Mouse (Mus musculus) heart, postnatal 0 days (tissue): ENCODE measurements around the gene Tor3a. TPM values are rescaled to one million over a fixed set of nuclear protein-coding genes. Genes with fewer than 3 reads are reported as not detected.

Experiments
- ATAC-seq: fragments of 200-750 bp; cut with Nextera tagmentation; 2 replicates; pipeline ENCODE4 v1.8.0; 2017; ENCODE audit warnings: low read depth, moderate number of reproducible peaks, moderate library complexity; ENCODE audit not compliant: insufficient read depth
- DNase-seq: peaks from one replicate; pipeline ENCODE4 v3.0.0-alpha.2; 2016; ENCODE audit warnings: low spot score
- H3K27ac ChIP-seq: fragments of 300-500 bp; sonication (generic); 2 replicates; pipeline ENCODE4 v1.5.1; 2014; ENCODE audit warnings: low read depth, mild to moderate bottlenecking
- H3K27me3 ChIP-seq: fragments of 300-500 bp; sonication (generic); 2 replicates; pipeline ENCODE4 v1.6.1; 2014; ENCODE audit warnings: low read length, mixed read lengths; ENCODE audit not compliant: control insufficient read depth, insufficient read depth
- H3K36me3 ChIP-seq: fragments of 300-500 bp; sonication (generic); replicated peaks from 2 replicates; pipeline ENCODE4 v1.6.1; 2014; ENCODE audit warnings: low read length, mixed read lengths; ENCODE audit not compliant: control insufficient read depth, insufficient read depth
- H3K4me1 ChIP-seq: fragments of 300-500 bp; sonication (generic); 2 replicates; pipeline ENCODE4 v1.6.1; 2014; ENCODE audit warnings: antibody characterized with exemption; ENCODE audit not compliant: control insufficient read depth, insufficient read depth
- H3K4me2 ChIP-seq: fragments of 300-500 bp; sonication (generic); 2 replicates; pipeline ENCODE4 v1.6.1; 2014; ENCODE audit warnings: low read depth, mild to moderate bottlenecking, low read length, moderate library complexity
- H3K4me3 ChIP-seq: fragments of 300-500 bp; sonication (generic); 2 replicates; pipeline ENCODE4 v1.5.1; 2014; ENCODE audit warnings: low read depth, low read length
- H3K9ac ChIP-seq: fragments of 300-500 bp; sonication (generic); replicated peaks from 2 replicates; pipeline ENCODE4 v1.6.1; 2014; ENCODE audit warnings: low read depth, low read length, mixed read lengths
- H3K9me3 ChIP-seq: fragments of 300-500 bp; sonication (generic); replicated peaks from 2 replicates; pipeline ENCODE4 v1.6.1; 2016; ENCODE audit warnings: low read length; ENCODE audit not compliant: control insufficient read depth
- CTCF ChIP-seq: IDR thresholded peaks from 2 replicates; pipeline ENCODE4 v1.5.1; 2016; ENCODE audit warnings: antibody characterized with exemption, control low read depth, low read depth
- EP300 ChIP-seq: IDR thresholded peaks from 2 replicates; pipeline ENCODE4 v1.6.1; 2016; ENCODE audit warnings: antibody characterized with exemption, low read depth
- WGBS: fragments of 180-500 bp; shearing (Covaris S2); extraction: QIAGEN DNeasy Blood & Tissue Kit; methylation state at CpG from one replicate; pipeline ENCODE4 v1.1.7; 2014; 5-methylcytosine and 5-hydroxymethylcytosine counted together
- polyA plus RNA-seq: library from polyadenylated mRNA; unstranded; fragments of >200 nt; fragmentation: Nextera tagmentation; extraction: Ambion mirVana; gene quantifications from 2 replicates; pipeline ENCODE4 v1.2.1, GENCODE M21; 2015
- total RNA-seq: library from RNA; depleted of rRNA; stranded (reverse); fragments of >200 nt; gene quantifications from 2 replicates; pipeline ENCODE4 v1.2.3, GENCODE M21; 2014; ENCODE audit warnings: low replicate concordance

Gene Tor3a
- total and polyA plus RNA-seq, 2 experiments from 2014 or later: 7.1 to 59.8 TPM

DNA sequence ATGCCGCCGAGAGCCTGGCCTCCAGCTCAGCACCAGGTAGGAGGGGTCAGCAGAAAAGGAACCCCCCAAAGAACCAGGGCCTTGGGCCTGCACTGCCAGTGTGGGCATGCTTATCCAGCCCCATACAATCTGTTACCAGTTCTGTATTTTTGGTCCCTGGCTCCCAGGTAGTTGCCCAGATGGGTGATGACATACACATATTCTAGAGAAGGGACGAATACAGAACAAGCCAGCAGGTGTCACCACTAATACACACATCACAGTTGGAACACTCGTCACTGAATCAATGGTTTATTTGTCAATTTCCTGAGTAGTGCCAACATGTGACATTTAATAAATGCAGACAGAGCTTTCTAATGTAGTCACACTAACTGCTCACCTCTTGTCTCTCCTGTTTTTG is 33.6 kb downstream of the Tor3a start:
- Histone ChIP-seq H3K9me3 (no peaks in the 10 kb centered on the region), H3K9ac (no peak overlapping the region), H3K27me3 (no peaks in the 10 kb centered on the region), H3K27ac (no peak overlapping the region), H3K4me2 (no peak overlapping the region), H3K4me1 (no peaks in the 10 kb centered on the region), H3K4me3 (no peak overlapping the region), H3K36me3 (peaks cover 66% of the 10 kb centered on the region)
- TF ChIP-seq CTCF: peak; percentile 41
- TF ChIP-seq EP300: no peak
- ATAC-seq (no peak), DNase-seq (no peak)
- 71% methylated on average over 4 of the region's 4 CpGs for WGBS

DNA sequence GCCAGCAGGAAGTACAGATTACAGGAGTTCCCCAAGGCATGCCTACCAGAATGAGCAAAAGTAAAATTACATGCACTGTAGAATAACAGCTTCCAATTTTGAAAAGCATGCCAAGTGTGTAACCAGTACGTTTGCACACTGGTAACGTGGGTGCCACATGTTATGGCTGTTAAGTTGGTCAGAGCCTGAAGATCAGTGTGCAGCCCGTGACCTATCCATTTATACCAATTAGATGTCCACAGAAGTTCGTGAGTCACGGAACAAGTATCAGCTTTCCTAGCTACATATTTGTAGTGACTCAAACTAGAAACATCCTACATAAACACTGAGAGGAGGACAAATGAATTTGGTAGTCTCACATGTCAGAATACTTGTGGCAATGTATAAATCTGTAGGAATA is 34.7 kb downstream of the Tor3a start:
- Histone ChIP-seq H3K9me3 (no peaks in the 10 kb centered on the region), H3K4me3 (no peak overlapping the region), H3K4me2 (no peak overlapping the region), H3K4me1 (no peaks in the 10 kb centered on the region), H3K9ac (no peak overlapping the region), H3K36me3 (peaks cover 69% of the 10 kb centered on the region), H3K27ac (no peak overlapping the region), H3K27me3 (no peaks in the 10 kb centered on the region)
- DNase-seq: no peak
- ATAC-seq: no peak
- 87% methylated on average over 5 of the region's 5 CpGs for WGBS
- TF ChIP-seq EP300: no peak
- TF ChIP-seq CTCF: no peak

DNA sequence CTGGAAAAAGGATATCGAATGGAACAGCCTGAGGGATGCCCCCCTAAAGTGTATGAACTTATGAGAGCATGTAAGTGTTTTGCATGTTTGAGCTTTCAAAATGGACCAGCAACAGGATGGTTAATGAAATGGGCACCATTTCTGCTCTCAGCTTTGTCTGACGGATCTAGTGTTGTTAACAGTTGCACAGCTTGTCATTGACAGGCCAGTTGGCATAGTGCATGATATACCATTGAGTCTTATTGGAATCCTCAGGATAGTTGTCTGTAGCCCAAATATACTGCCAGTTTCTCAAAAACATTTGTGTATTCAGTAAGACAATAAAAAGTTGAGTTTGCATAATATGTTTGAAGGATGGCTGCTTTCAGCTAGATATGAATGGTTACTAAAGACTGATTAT is 39.0 kb downstream of the Tor3a start:
- Histone ChIP-seq H3K4me3 (no peak overlapping the region), H3K27me3 (no peaks in the 10 kb centered on the region), H3K4me2 (no peak overlapping the region), H3K27ac (no peak overlapping the region), H3K9ac (no peak overlapping the region), H3K9me3 (no peaks in the 10 kb centered on the region), H3K4me1 (no peaks in the 10 kb centered on the region), H3K36me3 (peaks cover 76% of the 10 kb centered on the region)
- 81% methylated on average over 2 of the region's 2 CpGs for WGBS
- ATAC-seq: no peak
- no peak for DNase-seq
- no peak for TF ChIP-seq EP300
- no peak for TF ChIP-seq CTCF

DNA sequence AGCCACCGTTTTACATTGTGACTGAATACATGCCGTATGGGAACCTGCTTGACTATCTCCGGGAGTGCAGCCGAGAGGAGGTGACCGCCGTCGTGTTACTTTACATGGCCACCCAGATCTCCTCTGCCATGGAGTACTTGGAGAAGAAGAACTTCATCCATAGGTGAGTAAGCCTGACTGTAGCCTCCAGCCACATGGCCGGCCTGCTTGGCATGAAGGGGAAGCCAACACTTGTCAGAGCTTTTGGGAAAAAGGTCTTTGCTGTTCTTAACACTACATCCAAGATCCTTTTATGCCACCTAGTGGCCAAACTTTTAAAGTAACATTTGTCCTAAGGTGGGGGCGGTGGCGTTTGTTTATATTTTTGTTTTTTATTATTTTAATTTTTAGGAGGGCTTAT is 41.1 kb downstream of the Tor3a start:
- Histone ChIP-seq H3K27ac (no peak overlapping the region), H3K4me2 (no peak overlapping the region), H3K27me3 (no peaks in the 10 kb centered on the region), H3K4me3 (no peak overlapping the region), H3K4me1 (no peaks in the 10 kb centered on the region), H3K9ac (no peak overlapping the region), H3K9me3 (no peaks in the 10 kb centered on the region), H3K36me3 (peaks cover 73% of the 10 kb centered on the region)
- TF ChIP-seq EP300 (no peak), CTCF (peak; percentile 68)
- ATAC-seq: peak; percentile 75
- peak; percentile 74 for DNase-seq
- WGBS: 76% methylated on average over 10 of the region's 10 CpGs

DNA sequence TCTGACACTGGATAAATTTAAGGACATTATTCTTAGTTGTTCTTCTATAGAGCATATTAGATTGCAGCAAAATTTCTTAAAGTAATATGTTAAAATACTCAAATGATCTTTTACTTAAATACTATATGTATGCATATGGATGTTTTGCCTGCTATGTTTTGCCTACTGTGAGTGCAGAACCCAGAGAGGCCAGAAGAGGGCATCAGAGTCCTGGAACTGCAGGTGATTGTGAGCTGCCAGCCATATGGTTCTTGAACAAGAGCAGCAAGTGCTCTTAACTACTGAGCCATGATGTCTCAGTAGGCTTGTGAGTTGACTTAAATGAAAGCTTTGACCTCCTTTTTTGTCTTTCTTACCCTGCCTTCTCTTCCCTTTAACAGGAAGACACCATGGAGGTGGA is 43.2 kb downstream of the Tor3a start:
- Histone ChIP-seq H3K9ac (no peak overlapping the region), H3K4me3 (no peak overlapping the region), H3K9me3 (no peaks in the 10 kb centered on the region), H3K36me3 (peaks cover 65% of the 10 kb centered on the region), H3K4me1 (no peaks in the 10 kb centered on the region), H3K4me2 (no peak overlapping the region), H3K27me3 (no peaks in the 10 kb centered on the region), H3K27ac (no peak overlapping the region)
- ATAC-seq (no peak), DNase-seq (no peak)
- TF ChIP-seq EP300: no peak
- peak; percentile 30 for TF ChIP-seq CTCF

DNA sequence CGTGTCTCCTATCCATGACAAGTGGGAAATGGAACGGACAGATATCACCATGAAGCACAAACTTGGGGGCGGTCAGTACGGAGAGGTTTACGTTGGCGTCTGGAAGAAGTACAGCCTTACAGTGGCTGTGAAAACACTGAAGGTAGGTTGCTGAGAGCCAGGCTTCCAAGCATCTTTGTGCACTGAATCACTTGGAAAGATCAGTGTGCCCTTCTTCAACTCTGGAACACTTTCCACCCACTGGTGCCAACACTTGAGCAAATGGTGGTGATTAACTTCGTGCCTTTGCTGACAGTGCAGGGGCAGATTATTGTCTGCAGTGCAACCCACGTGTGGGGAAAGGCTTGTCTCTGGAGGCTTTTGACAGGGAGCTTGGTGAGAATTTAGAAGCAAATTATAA is 44.2 kb downstream of the Tor3a start:
- 88% methylated on average over 8 of the region's 8 CpGs for WGBS
- Histone ChIP-seq H3K36me3 (peaks cover 60% of the 10 kb centered on the region), H3K4me3 (no peak overlapping the region), H3K27ac (no peak overlapping the region), H3K27me3 (no peaks in the 10 kb centered on the region), H3K9ac (no peak overlapping the region), H3K9me3 (no peaks in the 10 kb centered on the region), H3K4me2 (no peak overlapping the region), H3K4me1 (no peaks in the 10 kb centered on the region)
- ATAC-seq: no peak
- DNase-seq: no peak
- TF ChIP-seq CTCF (no peak), EP300 (no peak)
